Mouse (Mus musculus) right cerebral cortex, postnatal 14 days (tissue): Measurements from ENCODE around the gene Rab33b.

ENCODE experiments used
- DNase-seq: peaks from one replicate; pipeline ENCODE4 v3.0.0; 2022

Rab33b gene

DNA sequence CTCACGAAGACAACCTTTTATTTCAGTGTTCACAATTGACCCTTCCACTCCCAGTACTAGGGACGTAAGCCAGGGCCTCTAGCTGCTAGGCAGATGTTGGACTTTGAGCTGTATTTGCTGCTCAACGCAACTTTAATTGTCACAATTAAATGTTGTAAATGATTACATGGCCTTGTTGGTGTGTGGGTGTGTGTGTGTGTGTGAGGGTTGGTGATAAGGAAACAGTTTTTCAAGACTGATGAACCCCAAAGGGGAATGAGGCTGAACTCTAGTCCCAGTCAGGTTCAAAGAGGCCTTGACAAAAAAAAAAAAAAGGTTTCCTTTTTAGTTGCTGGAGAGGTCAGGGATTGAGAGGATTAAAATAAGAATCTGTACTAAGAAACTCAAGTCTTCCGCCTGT lies 33.7 kb downstream of the Rab33b start:
- DNase-seq, result no peak

DNA sequence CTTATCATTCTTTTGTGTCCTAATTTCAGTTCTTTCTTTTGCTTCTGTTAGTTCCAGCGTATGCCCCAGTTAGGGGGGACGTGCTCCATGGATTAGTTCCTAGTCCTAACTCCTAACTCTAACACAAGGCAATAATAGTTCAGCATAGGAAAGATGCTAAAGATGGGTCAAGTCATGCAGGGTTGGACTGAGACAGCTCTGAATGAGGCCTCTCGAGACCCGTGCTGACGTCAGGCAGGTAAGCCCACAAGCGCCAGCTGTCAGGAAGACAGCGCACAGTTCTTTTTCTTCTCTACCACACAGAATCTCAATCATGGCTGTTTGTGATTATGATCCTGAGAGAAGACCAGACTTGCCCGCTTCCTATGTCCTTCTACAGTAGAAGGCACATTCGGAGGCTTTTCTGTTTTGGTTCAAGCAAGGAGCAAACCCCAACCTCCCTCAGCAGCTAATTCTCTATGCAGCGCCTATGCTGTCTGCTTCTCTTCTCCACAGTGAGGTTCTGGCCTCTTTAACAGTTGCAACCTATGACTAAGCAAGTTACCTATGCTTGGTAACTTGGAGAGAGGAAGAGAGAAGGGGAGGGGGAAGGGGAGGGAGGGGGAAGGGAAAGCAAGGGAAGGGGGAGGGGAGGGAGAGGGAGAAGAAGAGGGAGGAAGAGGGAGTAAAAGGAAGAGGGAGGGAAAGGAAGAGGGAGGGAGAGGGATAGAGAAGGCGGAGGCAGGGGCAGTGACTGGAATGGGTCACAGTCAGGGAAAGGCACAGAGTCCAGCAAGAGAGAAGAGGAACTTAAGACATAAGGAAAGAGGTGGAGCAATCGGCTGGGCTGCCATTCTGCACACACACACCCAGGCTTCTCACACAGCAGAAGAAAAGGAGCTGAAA lies 34.4 kb downstream of the Rab33b start:
- no peak for DNase-seq

GRCm38 (mm10) chr3:51518763-51519121 lies 35.0 kb downstream of the Rab33b start:
- DNase-seq, result no peak

DNA sequence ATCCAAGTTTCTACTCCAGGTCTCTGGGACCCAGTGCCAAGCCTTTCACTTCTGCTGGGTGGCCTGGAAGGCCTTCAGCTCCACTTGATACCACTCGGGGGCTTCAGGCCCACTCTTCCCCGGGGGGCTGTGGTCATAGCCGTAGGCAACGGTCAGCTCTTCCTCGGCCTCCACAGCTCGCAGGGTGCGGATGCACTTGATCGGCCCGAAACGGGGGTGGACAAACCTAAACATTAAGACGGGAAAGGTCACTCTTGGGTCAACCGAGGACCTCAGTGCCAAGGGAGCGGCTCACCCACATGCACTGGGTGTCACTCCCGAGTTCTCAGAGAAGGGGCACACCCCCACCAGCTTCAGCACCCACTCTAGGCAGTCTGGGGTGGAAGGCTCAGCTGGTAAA lies 37.5 kb downstream of the Rab33b start:
- no peak for DNase-seq

DNA sequence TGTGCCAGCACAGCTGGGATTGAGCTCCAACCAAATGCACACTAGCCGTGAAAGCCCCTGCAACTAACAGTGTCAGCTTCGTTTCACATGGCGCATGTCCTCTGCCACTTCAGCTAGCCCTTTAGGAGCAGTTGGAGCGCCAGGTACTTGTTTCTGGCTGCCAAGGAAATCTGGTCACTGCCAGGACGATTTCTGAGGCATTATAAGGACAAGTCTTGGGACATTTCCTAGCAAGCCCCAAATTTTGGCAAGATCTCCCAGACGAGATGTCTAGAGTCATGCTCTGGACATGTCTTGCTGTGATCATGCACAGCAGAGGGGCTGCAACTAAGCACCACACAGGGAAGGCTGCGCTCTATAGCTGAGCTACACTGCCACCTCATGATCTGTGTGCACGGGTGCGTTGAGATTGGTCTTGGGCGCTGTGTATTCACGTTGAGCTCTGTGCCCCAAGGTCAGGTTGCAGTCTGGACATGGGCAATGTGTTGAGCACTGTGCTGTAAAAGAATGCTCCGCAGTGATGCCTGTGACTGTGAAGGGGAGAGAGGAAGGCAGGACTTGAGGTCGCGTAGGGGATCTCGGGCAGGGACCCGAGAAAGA lies 41.6 kb downstream of the Rab33b start:
- no peak for DNase-seq

DNA sequence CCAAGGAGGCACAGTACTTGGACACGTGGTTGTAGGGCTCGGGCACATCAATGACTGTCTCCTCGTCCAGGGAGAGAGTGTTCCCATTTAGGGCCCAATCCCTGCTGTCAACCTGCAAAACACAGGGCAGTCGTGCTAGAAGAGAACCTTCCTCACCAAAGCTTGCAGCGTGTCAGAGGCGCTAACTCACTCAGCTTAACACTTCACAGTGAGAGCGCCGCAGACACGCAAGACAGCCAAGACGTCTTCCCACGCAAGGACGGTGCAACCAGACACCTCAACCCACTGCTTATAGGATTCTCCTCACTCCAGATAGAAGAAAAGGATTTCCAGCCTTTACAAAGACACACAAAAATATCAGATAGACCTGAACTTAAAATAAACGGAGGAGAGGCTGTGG lies 43.2 kb downstream of the Rab33b start:
- peak; percentile 38 for DNase-seq

DNA sequence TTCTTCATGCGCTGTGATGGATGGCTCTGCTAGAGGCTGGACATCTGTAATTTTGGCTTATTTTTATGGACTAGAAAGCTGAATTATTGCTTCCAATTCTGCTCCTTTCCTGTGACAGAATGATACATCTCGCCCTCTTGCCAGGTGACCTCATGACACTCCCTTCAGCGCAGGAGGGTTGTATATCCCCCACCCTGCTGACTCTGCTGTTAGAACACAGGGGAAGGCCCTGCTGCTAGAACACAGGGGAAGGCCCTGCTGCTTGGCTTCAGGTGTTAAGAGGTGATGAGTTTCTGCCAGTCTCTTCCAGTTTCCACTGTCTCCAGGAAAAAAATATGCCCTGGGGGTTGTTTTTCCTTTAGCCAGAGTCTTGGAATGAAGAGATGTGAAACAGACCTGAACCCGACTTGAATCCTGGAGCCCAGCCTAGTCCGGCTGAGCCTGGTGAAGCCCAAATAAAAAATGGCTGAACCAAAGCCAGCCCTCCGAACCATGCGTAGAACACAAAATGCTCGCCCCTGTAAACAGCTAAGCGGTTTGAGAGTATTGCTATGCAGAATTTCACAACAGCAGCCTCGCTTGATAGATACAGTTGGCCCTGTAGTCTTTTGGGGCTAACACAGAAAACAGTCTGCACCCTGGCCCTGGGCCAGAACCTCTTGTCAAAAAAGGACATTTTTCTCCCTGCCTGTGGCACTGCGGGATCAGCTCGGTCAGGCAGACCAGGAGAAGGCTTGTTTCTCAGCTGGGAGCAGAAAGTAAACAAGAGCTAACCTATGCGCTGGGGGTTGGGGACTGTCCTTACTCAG lies 48.0 kb downstream of the Rab33b start:
- peak; percentile 46 for DNase-seq

DNA sequence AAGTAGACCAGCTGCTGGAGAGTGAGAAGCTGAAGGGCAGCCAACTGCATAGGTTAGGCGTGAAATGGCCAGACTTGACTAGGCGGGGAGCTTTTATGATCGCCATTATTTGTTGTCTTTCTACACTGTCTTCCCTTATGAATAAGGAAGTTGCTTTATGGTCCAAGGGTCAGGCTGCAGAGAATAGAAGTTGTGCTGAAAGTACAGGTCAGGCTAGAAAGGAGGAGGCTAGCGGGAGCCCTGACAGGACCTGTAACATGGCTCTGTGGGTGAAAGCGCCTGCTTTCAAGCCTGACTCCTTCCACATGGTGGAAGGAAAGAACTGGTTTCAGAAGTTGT lies 48.5 kb downstream of the Rab33b start:
- DNase-seq, result no peak

DNA sequence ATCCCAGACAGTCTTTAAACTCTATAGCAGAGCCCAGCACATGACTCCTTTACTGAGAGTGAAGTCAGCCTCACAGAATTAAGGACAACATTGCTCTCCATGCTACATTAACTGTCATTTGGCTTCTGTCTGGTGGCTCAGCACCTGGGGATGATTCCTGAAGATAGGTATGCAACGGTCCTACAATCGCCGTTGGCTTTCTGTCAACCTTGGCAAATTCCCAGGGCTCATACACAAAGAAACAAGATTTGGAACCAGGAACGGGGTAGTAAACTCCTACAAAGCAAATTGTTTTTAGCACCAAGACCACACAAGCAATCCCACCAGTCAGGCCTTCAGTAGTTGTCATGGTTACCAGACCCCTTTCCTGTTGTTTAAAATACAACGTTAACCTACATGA lies 49.9 kb downstream of the Rab33b start:
- no peak for DNase-seq

- DNase-seq, result no peak
Measured at GRCm38 (mm10) chr3:51534013-51534412, 50.3 kb downstream of the Rab33b start.

DNA sequence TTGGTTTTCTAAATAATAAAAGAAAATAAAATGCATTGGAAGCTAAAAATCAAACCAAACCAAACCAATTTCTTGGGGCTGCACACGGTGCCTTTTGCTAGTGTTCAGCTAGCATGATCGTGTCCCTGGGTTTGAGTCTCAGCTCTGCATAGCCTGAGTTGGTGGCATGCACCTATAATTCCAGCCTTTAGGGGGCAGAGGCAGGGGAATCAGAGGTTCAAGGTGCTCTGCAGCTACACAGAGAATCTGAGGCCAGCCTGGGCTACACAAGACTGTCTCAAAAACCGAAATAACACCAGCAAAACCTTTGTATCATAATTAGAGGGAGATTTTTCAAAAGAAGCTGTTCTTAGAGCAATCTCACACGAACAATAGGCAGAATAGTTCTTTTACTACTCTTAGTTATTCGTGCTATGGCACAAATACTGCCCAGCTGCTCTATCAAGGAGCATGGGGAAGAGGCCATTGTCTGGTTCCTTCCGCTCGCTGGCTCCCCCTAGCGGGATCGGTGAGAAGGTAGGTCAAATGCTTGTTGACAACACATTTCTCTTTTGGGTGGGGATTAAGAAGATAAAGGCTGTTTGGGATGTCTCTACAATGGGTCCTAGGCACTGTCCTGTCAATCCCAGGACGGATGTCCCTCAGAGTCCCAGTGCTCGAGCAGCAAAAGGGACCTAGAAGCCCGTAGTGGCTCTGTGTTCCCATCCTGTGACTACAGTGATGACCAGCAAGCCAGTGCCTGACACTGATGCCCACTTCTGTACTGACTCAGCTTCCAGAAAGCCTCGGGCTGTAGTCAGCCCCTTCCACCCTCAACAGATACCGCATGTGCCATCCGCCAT lies 56.1 kb downstream of the Rab33b start:
- DNase-seq, result peak; percentile 74

DNA sequence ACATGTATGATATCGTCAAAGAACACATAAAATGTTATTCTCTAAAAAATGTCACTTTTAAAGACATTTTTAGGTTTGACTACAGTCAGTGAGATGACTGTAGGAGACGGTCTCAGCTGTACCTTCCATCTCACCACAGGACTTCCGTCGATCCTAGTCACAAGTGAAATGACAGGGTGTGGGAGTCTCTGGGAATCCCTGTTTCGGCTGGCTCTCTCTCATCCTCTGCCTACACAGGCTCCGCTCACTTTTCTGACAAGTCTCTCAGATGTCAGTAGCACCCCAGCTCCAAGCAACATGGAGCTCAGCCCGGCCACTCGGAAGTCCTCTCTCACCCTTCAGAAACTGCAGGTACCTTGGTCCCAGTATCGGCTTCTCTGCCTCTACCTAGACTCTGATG lies 56.9 kb downstream of the Rab33b start:
- no peak for DNase-seq

DNA sequence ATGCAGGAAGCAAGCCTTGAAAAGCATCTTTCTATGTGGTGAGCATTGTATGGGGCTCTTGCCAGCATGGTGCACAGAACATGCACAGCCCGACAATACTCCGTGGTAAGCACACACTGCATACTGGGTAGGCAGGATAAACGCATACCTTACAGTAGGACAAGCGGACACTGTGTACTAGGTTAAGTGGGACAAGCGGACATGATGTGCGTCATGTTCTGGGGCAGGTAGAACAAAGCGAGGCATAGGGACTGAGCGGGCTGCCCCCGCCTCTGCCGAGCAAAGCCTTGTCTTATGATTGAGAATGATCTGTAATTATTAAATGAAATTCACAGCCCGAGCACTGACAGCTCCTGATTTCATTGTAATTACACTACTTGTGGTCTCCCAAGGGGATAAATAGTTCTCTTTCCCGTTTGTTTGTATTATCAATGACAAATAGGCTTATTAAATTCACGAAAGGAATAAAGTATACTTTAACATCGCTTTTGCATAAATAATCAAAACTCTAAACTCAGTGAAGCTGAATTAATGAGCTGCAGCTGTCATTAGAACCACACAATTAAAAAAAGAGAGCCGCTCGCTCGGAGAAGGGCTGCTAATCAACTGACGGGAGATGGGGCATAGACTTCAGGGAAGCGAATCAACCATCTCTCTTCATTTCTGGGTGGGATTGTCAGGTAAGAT lies 60.9 kb downstream of the Rab33b start:
- no peak for DNase-seq
